Mouse (Mus musculus): ENCODE data around the gene Snx21.

DNA sequence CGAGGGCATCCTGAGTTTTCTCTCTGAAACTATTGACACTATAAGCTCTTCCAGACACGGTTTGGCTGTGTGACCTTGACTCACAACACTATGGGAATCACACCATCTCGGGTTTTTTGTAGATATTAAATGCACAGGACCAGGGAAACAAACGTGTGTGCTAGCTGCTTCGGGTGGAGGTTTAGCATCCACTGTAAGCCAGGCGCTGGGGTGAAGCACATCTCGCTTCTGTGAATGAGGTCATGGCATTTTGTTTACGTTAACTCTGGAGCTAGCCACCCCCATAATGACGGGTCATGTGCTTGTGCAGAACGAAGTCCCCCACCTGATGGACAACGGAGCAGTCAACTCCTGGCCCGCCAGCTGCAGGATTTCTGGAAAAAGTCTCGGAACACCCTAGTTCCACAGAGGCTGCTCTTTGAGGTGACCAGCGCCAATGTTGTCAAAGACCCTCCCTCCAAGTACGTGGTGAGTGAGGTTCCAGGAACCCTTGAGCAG, 814 bp downstream of the Snx21 start:
- TF ChIP-seq CTCF (IDR thresholded peaks at IDR 0.05; ENCODE audit: extremely low read depth, insufficient read length, insufficient replicate concordance, low read depth, low read length) = no peak
- TF ChIP-seq POLR2A (IDR thresholded peaks at IDR 0.05; ENCODE audit: low read depth, low read length) = no peak
